8 mouse cellular contexts compared by ENCODE assay signal in the genomic region with DNA sequence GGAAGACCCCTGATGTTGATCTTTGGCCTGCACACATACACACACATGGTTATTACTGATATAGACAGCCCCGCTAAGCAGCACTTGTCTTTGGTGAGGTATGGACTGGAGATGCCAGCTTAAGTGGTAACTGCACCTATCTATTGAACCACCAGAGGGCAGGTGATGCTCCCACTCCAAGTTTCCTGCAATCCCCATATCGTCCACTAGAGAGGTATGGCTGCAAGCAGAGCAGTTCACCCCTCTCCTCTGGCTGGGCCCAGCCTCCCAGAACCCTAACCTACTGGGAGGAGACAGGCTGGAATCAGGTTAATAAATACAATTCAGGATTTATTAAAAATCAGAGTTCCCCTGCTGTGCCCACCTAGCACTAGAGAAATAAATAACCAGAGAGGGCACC. TPM values are rescaled to one million over a fixed set of nuclear protein-coding genes. Genes with fewer than 3 reads are reported as not detected.
A peak's percentile ranks its signal among the peaks of the same experiment; 100 is the strongest.
DNase-seq lines count a peak whose midpoint lies in the region; ATAC-seq and TF ChIP-seq lines count a peak whose summit lies in the region.

No protein-coding gene starts in this region.

- peak; percentile 72 for TF ChIP-seq RAD21 in MEL (IDR thresholded peaks at IDR 0.05; ENCODE audit: low read depth, low read length)

- TF ChIP-seq EP300 in MEL (IDR thresholded peaks at IDR 0.05; ENCODE audit: low read depth in 1 of 2, low read length in 2 of 2), result 0 out of 4 replicates have a peak, but pooled peaks of 1 of the 2 experiments have one; percentile 28

- H3K36me3 ChIP-seq in MEL (ENCODE audit: control insufficient read depth in 1 of 2, insufficient read depth in 2 of 2, low read length in 2 of 2), result peaks cover 0 to 3% of the 10 kb centered on the region in 2 experiments; a peak in 1 of 4 replicates
- H3K36me3 ChIP-seq in forebrain, postnatal 0 days (ENCODE audit: insufficient read depth), result peaks cover 71% of the 10 kb centered on the region
- H3K36me3 ChIP-seq in hindbrain, embryonic 11.5 days (ENCODE audit: control insufficient read depth, insufficient read depth, low read length), result peaks cover 19% of the 10 kb centered on the region

- DNase-seq in MEL (ENCODE audit: low read depth, low spot score), result peak; percentile 95
- DNase-seq in cerebellum, adult 11-12 months, result peak; percentile 80
- peak; percentile 89 for DNase-seq in forebrain, postnatal 0 days
- peak; percentile 86 for DNase-seq in hindbrain, embryonic 11.5 days (ENCODE audit: low spot score)
- DNase-seq in layer of hippocampus, adult 9-10 months (ENCODE audit: low spot score), result peak; percentile 87
- peak; percentile 92 for DNase-seq in lung, postnatal 10 days
- DNase-seq in ovary, postnatal 36 days (ENCODE audit: low spot score), result peak; percentile 61
- DNase-seq in thymus, postnatal 36 days, result peak; percentile 74 to 77

- peaks cover 0 to 3% of the 10 kb centered on the region in 2 experiments; a peak in 2 of 4 replicates for H3K4me1 ChIP-seq in MEL (ENCODE audit: control insufficient read depth in 1 of 2, insufficient read depth in 2 of 2, low read length in 2 of 2)
- H3K4me1 ChIP-seq in forebrain, postnatal 0 days (ENCODE audit: insufficient read depth), result peaks cover 7% of the 10 kb centered on the region
- peaks cover 13% of the 10 kb centered on the region for H3K4me1 ChIP-seq in hindbrain, embryonic 11.5 days (replicated peaks; ENCODE audit: control insufficient read depth, insufficient read depth, low read length)

- TF ChIP-seq CTCF in MEL (IDR thresholded peaks at IDR 0.05 in 2 of 3, conservative IDR thresholded peaks at IDR 0.05 in 1 of 3; ENCODE audit: control insufficient read depth in 1 of 3, insufficient read depth in 1 of 3, low read depth in 2 of 3, low read length in 3 of 3, poor library complexity in 1 of 3, severe bottlenecking in 1 of 3), result peak in 2 of 3 experiments; percentile 88 to 99
- TF ChIP-seq CTCF in forebrain, postnatal 0 days (IDR thresholded peaks at IDR 0.05; ENCODE audit: low read depth), result peak; percentile 99

- no peaks in the 10 kb centered on the region for H3K27me3 ChIP-seq in MEL (ENCODE audit: control insufficient read depth in 1 of 2, insufficient read depth in 2 of 2, low read length in 2 of 2)
- no peaks in the 10 kb centered on the region for H3K27me3 ChIP-seq in forebrain, postnatal 0 days (ENCODE audit: insufficient read depth, low read length)
- H3K27me3 ChIP-seq in hindbrain, embryonic 11.5 days (ENCODE audit: control insufficient read depth, insufficient read depth, low read length), result no peaks in the 10 kb centered on the region

- TF ChIP-seq POLR2A in MEL (IDR thresholded peaks at IDR 0.05; ENCODE audit: control insufficient read depth in 1 of 2, insufficient read depth in 1 of 2, low read depth in 1 of 2, low read length in 2 of 2, poor library complexity in 1 of 2), result 0 out of 4 replicates have a peak, but pooled peaks of 1 of the 2 experiments have one; percentile 27

- no peak overlapping the region for H3K27ac ChIP-seq in MEL (ENCODE audit: control insufficient read depth, low read depth, low read length)
- no peak overlapping the region for H3K27ac ChIP-seq in forebrain, postnatal 0 days (ENCODE audit: low read depth, low read length)
- H3K27ac ChIP-seq in hindbrain, embryonic 11.5 days (ENCODE audit: low read depth, low read length), result no peak overlapping the region

- H3K9me3 ChIP-seq in MEL (replicated peaks; ENCODE audit: insufficient read depth, low read length), result no peaks in the 10 kb centered on the region
- H3K9me3 ChIP-seq in forebrain, postnatal 0 days (ENCODE audit: low read length), result no peaks in the 10 kb centered on the region
- H3K9me3 ChIP-seq in hindbrain, embryonic 11.5 days (ENCODE audit: control insufficient read depth, low read length), result no peaks in the 10 kb centered on the region

- WGBS in forebrain, postnatal 0 days, result 20% methylated on average over 2 of the region's 2 CpGs
- WGBS in hindbrain, embryonic 11.5 days, result 33% methylated on average over 2 of the region's 2 CpGs

- peaks cover 3% of the 10 kb centered on the region; the same call in 1 of the 2 replicates for H3K79me2 ChIP-seq in MEL (ENCODE audit: control insufficient read depth, insufficient read depth, low read length, poor library complexity)

- H3K4me3 ChIP-seq in MEL (ENCODE audit: control insufficient read depth in 1 of 2, insufficient read depth in 1 of 2, low read depth in 2 of 2, low read length in 2 of 2), result no peak overlapping the region
- H3K4me3 ChIP-seq in forebrain, postnatal 0 days (ENCODE audit: low read depth, low read length), result no peak overlapping the region
- no peak overlapping the region for H3K4me3 ChIP-seq in hindbrain, embryonic 11.5 days (ENCODE audit: low read depth, low read length)

- no peak overlapping the region for H3K4me2 ChIP-seq in forebrain, postnatal 0 days (ENCODE audit: low read depth)
- no peak overlapping the region for H3K4me2 ChIP-seq in hindbrain, embryonic 11.5 days (replicated peaks; ENCODE audit: low read depth, low read length)

- ATAC-seq in forebrain, postnatal 0 days, result peak; percentile 69
- ATAC-seq in hindbrain, embryonic 11.5 days (ENCODE audit: low FRiP score), result peak; percentile 17; the same call in 1 of the 2 replicates

- no peak overlapping the region for H3K9ac ChIP-seq in MEL (ENCODE audit: control insufficient read depth, low read depth, low read length, poor library complexity, severe bottlenecking)
- no peak overlapping the region for H3K9ac ChIP-seq in forebrain, postnatal 0 days
- no peak overlapping the region for H3K9ac ChIP-seq in hindbrain, embryonic 11.5 days (ENCODE audit: low read depth, low read length)

TF ChIP-seq in MEL, 35 proteins besides CTCF, POLR2A, EP300 and RAD21 (continues in another document):
- TF ChIP-seq POLR2AphosphoS2 (IDR thresholded peaks at IDR 0.05; ENCODE audit: low read length) (0 out of 2 replicates have a peak, but pooled peaks have one; percentile 33), MXI1 (IDR thresholded peaks at IDR 0.05; ENCODE audit: low read depth, low read length) (no peak; the same call in 1 of the 2 replicates), SIN3A (IDR thresholded peaks at IDR 0.05; ENCODE audit: low read length) (peak; percentile 70), ELF1 (IDR thresholded peaks at IDR 0.05; ENCODE audit: low read depth, low read length) (no peak), SMC3 (IDR thresholded peaks at IDR 0.05; ENCODE audit: low read depth, low read length) (peak; percentile 98), NELFE (IDR thresholded peaks at IDR 0.05; ENCODE audit: low read depth, low read length) (0 out of 2 replicates have a peak, but pooled peaks have one; percentile 18), JUND (IDR thresholded peaks at IDR 0.05; ENCODE audit: low read depth, low read length) (peak; percentile 43; the same call in 1 of the 2 replicates), TBP (IDR thresholded peaks at IDR 0.05; ENCODE audit: low read depth, low read length) (0 out of 2 replicates have a peak, but pooled peaks have one; percentile 19), GABPA (IDR thresholded peaks at IDR 0.05; ENCODE audit: low read depth, low read length) (no peak), MAX (IDR thresholded peaks at IDR 0.05; ENCODE audit: low read length) (peak; percentile 53; the same call in 1 of the 2 replicates), MEF2A (IDR thresholded peaks at IDR 0.05; ENCODE audit: extremely low read depth, insufficient replicate concordance, low read depth, low read length, poor library complexity, severe bottlenecking) (no peak), ZC3H11A (IDR thresholded peaks at IDR 0.05; ENCODE audit: low read depth, low read length) (peak; percentile 81)

RNA-seq across cellular contexts. Expression of a gene that starts 6.3 kb away (rescaled TPM):
- total RNA-seq in MEL (2012; rRNA removed), result 21.0 and 42.0 TPM in 2 replicates
- 10 to 100 TPM in 1 of 2 experiments, not detected in 1; 34.4 TPM for polyA plus RNA-seq in MEL (2012; ENCODE audit: insufficient read depth in 1 of 2, insufficient read length in 2 of 2, low read depth in 1 of 2, low replicate concordance in 2 of 2, missing spikeins in 1 of 2)
- total RNA-seq in forebrain, postnatal 0 days (2014; rRNA removed), result 99.0 and 107 TPM in 2 replicates
- 104 and 131 TPM in 2 replicates for polyA plus RNA-seq in forebrain, postnatal 0 days (2015; fragmentation: Nextera tagmentation; extraction: Ambion mirVana)
- polyA plus RNA-seq in hindbrain, embryonic 11.5 days (2014; fragmentation: Nextera tagmentation; extraction: Ambion mirVana), result 73.6 and 92.0 TPM in 2 replicates

RNA-seq across cellular contexts. Expression of a gene that starts 17.4 kb away (rescaled TPM):
- 6.0 and 7.5 TPM in 2 replicates for total RNA-seq in MEL (2012; rRNA removed)
- polyA plus RNA-seq in MEL (2012; ENCODE audit: insufficient read depth in 1 of 2, insufficient read length in 2 of 2, low read depth in 1 of 2, low replicate concordance in 2 of 2, missing spikeins in 1 of 2), result 10 to 100 TPM in 1 of 2 experiments, not detected in 1; 10.1 TPM
- 4.7 and 6.1 TPM in 2 replicates for total RNA-seq in forebrain, postnatal 0 days (2014; rRNA removed)
- polyA plus RNA-seq in forebrain, postnatal 0 days (2015; fragmentation: Nextera tagmentation; extraction: Ambion mirVana), result 5.5 and 5.7 TPM in 2 replicates
- polyA plus RNA-seq in hindbrain, embryonic 11.5 days (2014; fragmentation: Nextera tagmentation; extraction: Ambion mirVana), result 5.2 and 7.0 TPM in 2 replicates

RNA-seq across cellular contexts. Expression of a gene that starts 17.4 kb away (rescaled TPM):
- 16.2 and 28.3 TPM in 2 replicates for total RNA-seq in MEL (2012; rRNA removed)
- polyA plus RNA-seq in MEL (2012; ENCODE audit: insufficient read depth in 1 of 2, insufficient read length in 2 of 2, low read depth in 1 of 2, low replicate concordance in 2 of 2, missing spikeins in 1 of 2), result 10 to 100 TPM in 1 of 2 experiments, not detected in 1; 23.3 TPM
- total RNA-seq in forebrain, postnatal 0 days (2014; rRNA removed), result 15.3 and 22.0 TPM in 2 replicates
- 13.9 and 19.0 TPM in 2 replicates for polyA plus RNA-seq in forebrain, postnatal 0 days (2015; fragmentation: Nextera tagmentation; extraction: Ambion mirVana)
- 6.8 and 9.5 TPM in 2 replicates for polyA plus RNA-seq in hindbrain, embryonic 11.5 days (2014; fragmentation: Nextera tagmentation; extraction: Ambion mirVana)

RNA-seq across cellular contexts. Expression of a gene that starts 24.3 kb away (rescaled TPM):
- total RNA-seq in MEL (2012; rRNA removed), result 3,920 and 4,112 TPM in 2 replicates
- polyA plus RNA-seq in MEL (2012; ENCODE audit: insufficient read depth in 1 of 2, insufficient read length in 2 of 2, low read depth in 1 of 2, low replicate concordance in 2 of 2, missing spikeins in 1 of 2), result 1,000 to 10,000 TPM in 1 of 2 experiments, not detected in 1; 2,892 TPM
- 772 and 968 TPM in 2 replicates for total RNA-seq in forebrain, postnatal 0 days (2014; rRNA removed)
- 938 and 1,223 TPM in 2 replicates for polyA plus RNA-seq in forebrain, postnatal 0 days (2015; fragmentation: Nextera tagmentation; extraction: Ambion mirVana)
- polyA plus RNA-seq in hindbrain, embryonic 11.5 days (2014; fragmentation: Nextera tagmentation; extraction: Ambion mirVana), result 1,168 and 1,191 TPM in 2 replicates

RNA-seq across cellular contexts. Expression of a gene that starts 29.1 kb away (rescaled TPM):
- 20.8 TPM in 2 replicates for total RNA-seq in MEL (2012; rRNA removed)
- polyA plus RNA-seq in MEL (2012; ENCODE audit: insufficient read depth in 1 of 2, insufficient read length in 2 of 2, low read depth in 1 of 2, low replicate concordance in 2 of 2, missing spikeins in 1 of 2), result 10 to 100 TPM in 1 of 2 experiments, not detected in 1; 42.9 TPM
- total RNA-seq in forebrain, postnatal 0 days (2014; rRNA removed), result 76.9 and 83.5 TPM in 2 replicates
- 50.8 and 55.5 TPM in 2 replicates for polyA plus RNA-seq in forebrain, postnatal 0 days (2015; fragmentation: Nextera tagmentation; extraction: Ambion mirVana)
- polyA plus RNA-seq in hindbrain, embryonic 11.5 days (2014; fragmentation: Nextera tagmentation; extraction: Ambion mirVana), result 57.7 and 69.3 TPM in 2 replicates
